Mouse (Mus musculus) left cerebral cortex, postnatal 10 days (tissue): ENCODE data around the gene Pard3. TPM values are rescaled to one million over a fixed set of nuclear protein-coding genes. Genes with fewer than 3 reads are reported as not detected.
A peak's percentile ranks its signal among the peaks of the same experiment; 100 is the strongest.

ENCODE experiments used
- DNase-seq, 2 experiments: peaks; one replicate each; pipeline ENCODE4 v3.0.0; 2021 to 2022; ENCODE audit warnings: low spot score in 2 of 2, mixed read lengths in 1 of 2; ENCODE audit errors: extremely low spot score in 1 of 2
- intact Hi-C: fragments of 180-260 bp; cut with DNase I; formaldehyde crosslinking; loops from one replicate; pipeline ENCODE4 v1.15.1; 2025
- total RNA-seq, 2 experiments: library from RNA; stranded (reverse); gene quantifications; 2 replicates each; pipeline ENCODE4 v1.2.3; 2021

Gene Pard3
- total RNA-seq, 2 experiments from 2014 or later = 11.6 to 15.1 TPM

- peak in 1 of 2 experiments; percentile 34 for DNase-seq
- intact Hi-C loops = no loop called here
Observed at GRCm38 (mm10) chr8:127124795-127125194, 61.1 kb downstream of the Pard3 start.

- intact Hi-C loops = no loop called here
- DNase-seq = no peak
Observed at GRCm38 (mm10) chr8:127125686-127126683, 62.3 kb downstream of the Pard3 start.

- intact Hi-C loops = no loop called here
- no peak for DNase-seq
Observed at GRCm38 (mm10) chr8:127128781-127129396, 65.2 kb downstream of the Pard3 start.

GRCm38 (mm10) chr8:127134327-127134726 is 70.6 kb downstream of the Pard3 start:
- intact Hi-C loops = no loop called here
- DNase-seq = no peak

- intact Hi-C loops = loop anchor here (5.0 kb wide), 2 partner anchors 41 to 74 kb away; partner anchors contain the start of gene Pard3
Observed at GRCm38 (mm10) chr8:127136201-127136600, 72.5 kb downstream of the Pard3 start.

GRCm38 (mm10) chr8:127136781-127137180 is 73.1 kb downstream of the Pard3 start:
- no peak for DNase-seq
- intact Hi-C loops = loop anchor here (5.0 kb wide), 2 partner anchors 41 to 74 kb away; partner anchors contain the start of gene Pard3

More at GRCm38 (mm10) chr8:127136201-127136600, 72.5 kb downstream of the Pard3 start:
- no peak for DNase-seq

GRCm38 (mm10) chr8:127139154-127139553 is 75.5 kb downstream of the Pard3 start:
- intact Hi-C loops = loop anchor here (1.0 to 5.0 kb wide), 3 partner anchors 38 to 153 kb away; partner anchors contain the start of gene Pard3
- peak; percentile 53 to 84 for DNase-seq

- intact Hi-C loops = no loop called here
- no peak for DNase-seq
Observed at GRCm38 (mm10) chr8:127140945-127141344, 77.3 kb downstream of the Pard3 start.

- intact Hi-C loops = no loop called here
- no peak for DNase-seq
Observed at GRCm38 (mm10) chr8:127143641-127144040, 79.9 kb downstream of the Pard3 start.

GRCm38 (mm10) chr8:127144562-127144961 is 80.9 kb downstream of the Pard3 start:
- DNase-seq = no peak
- intact Hi-C loops = no loop called here

GRCm38 (mm10) chr8:127145135-127145534 is 81.4 kb downstream of the Pard3 start:
- intact Hi-C loops = no loop called here

GRCm38 (mm10) chr8:127146055-127146454 is 82.4 kb downstream of the Pard3 start:
- no peak for DNase-seq
- intact Hi-C loops = no loop called here

More at GRCm38 (mm10) chr8:127145135-127145534, 81.4 kb downstream of the Pard3 start:
- DNase-seq = no peak

- intact Hi-C loops = no loop called here
- peak in 1 of 2 experiments; percentile 38 for DNase-seq
Observed at GRCm38 (mm10) chr8:127148821-127149220, 85.1 kb downstream of the Pard3 start.

GRCm38 (mm10) chr8:127150645-127151044 is 87.0 kb downstream of the Pard3 start:
- DNase-seq = no peak
- intact Hi-C loops = no loop called here

- no peak for DNase-seq
- intact Hi-C loops = no loop called here
Observed at GRCm38 (mm10) chr8:127151706-127152105, 88.0 kb downstream of the Pard3 start.

- no peak for DNase-seq
- intact Hi-C loops = no loop called here
Observed at GRCm38 (mm10) chr8:127157087-127157486, 93.4 kb downstream of the Pard3 start.

- intact Hi-C loops = no loop called here
- DNase-seq = no peak
Observed at GRCm38 (mm10) chr8:127159421-127159966, 95.8 kb downstream of the Pard3 start.

GRCm38 (mm10) chr8:127161854-127162253 is 98.2 kb downstream of the Pard3 start:
- intact Hi-C loops = no loop called here
- DNase-seq = no peak

- no peak for DNase-seq
- intact Hi-C loops = no loop called here
Observed at GRCm38 (mm10) chr8:127162821-127163220, 99.1 kb downstream of the Pard3 start.
